Mouse (Mus musculus): ENCODE data around the gene Tmem95.

GRCm38 (mm10) chr11:69915667-69916627, 38.1 kb upstream of the Tmem95 start:
- TF ChIP-seq EP300 (IDR thresholded peaks at IDR 0.05; ENCODE audit: insufficient read depth, low read depth, low read length) (no peak), CTCF (IDR thresholded peaks at IDR 0.05) (peak; percentile 18; the same call in 1 of the 2 replicates), POLR2A (IDR thresholded peaks at IDR 0.05; ENCODE audit: insufficient read depth, low read depth, low read length) (no peak)
